Comparison of ENCODE assay signal across 22 mouse cellular contexts in genomic region chr2:25969319-25969718, GRCm38 (mm10). TPM values are rescaled to one million over a fixed set of nuclear protein-coding genes. Genes with fewer than 3 reads are reported as not detected.
DNase-seq lines count a peak whose midpoint lies in the region; ATAC-seq and TF ChIP-seq lines count a peak whose summit lies in the region.
"Had no signal": no experiment of that assay in that cellular context is flagged by ENCODE, and none has a peak within 500 bp of the region (broad histone marks: within the 10 kb centered on the region; RNA-seq: fewer than 3 reads in every experiment).

No protein-coding gene starts in this region.

- no peak for TF ChIP-seq CTCF in gastrocnemius, adult 2 months (IDR thresholded peaks at IDR 0.05)
- no peak for TF ChIP-seq CTCF in lung, adult 2 months (IDR thresholded peaks at IDR 0.05; ENCODE audit: insufficient read depth, low read length)

- H3K9me3 ChIP-seq in megakaryocyte, embryonic 14.5 days, result no peaks in the 10 kb centered on the region
- H3K9me3 ChIP-seq: embryonic facial prominence, embryonic 15.5 days; forebrain, embryonic 10.5 days; liver, embryonic 13.5 days; lung, embryonic 15.5 days; midbrain, embryonic 10.5 days had no signal

- H3K27me3 ChIP-seq in megakaryocyte, embryonic 14.5 days (replicated peaks), result no peaks in the 10 kb centered on the region
- H3K27me3 ChIP-seq: embryonic facial prominence, embryonic 15.5 days; liver, embryonic 13.5 days; lung, embryonic 15.5 days had no signal

- TF ChIP-seq POLR2A in lung, adult 2 months (IDR thresholded peaks at IDR 0.05; ENCODE audit: borderline replicate concordance, extremely low read depth, low read depth, low read length), result no peak

- DNase-seq in gastrocnemius, adult 2 months, result peak; percentile 32
- no peak for DNase-seq in gastrocnemius, postnatal 14 days
- peak; percentile 55 for DNase-seq in lung, adult 2 months
- peak; percentile 80 for DNase-seq in lung, postnatal 36 days
- DNase-seq in right cerebral cortex, postnatal 14 days, result no peak
- DNase-seq in left cerebral cortex, postnatal 36 days (ENCODE audit: low spot score in 2 of 2), result no peak
- DNase-seq: adrenal gland, postnatal 14 days; cerebellum, adult 9-10 months; gastrocnemius, postnatal 36 days; kidney, adult 18-20 months; kidney, postnatal 4 days; liver, embryonic 13.5 days; right cerebral cortex, postnatal 25 days had no signal

- intact Hi-C loops in gastrocnemius, adult 2 months (cut with DNase I), result no loop called here
- intact Hi-C loops in gastrocnemius, postnatal 14 days (cut with DNase I; ENCODE audit: low total_unique reads), result no loop called here
- intact Hi-C loops in left cerebral cortex, postnatal 36 days (cut with DNase I), result no loop called here

- H3K27ac ChIP-seq in gastrocnemius, adult 2 months, result peak overlapping the region; percentile 66
- H3K27ac ChIP-seq: embryonic facial prominence, embryonic 15.5 days; forebrain, embryonic 10.5 days; hindbrain, embryonic 14.5 days; lung, embryonic 15.5 days; midbrain, embryonic 10.5 days had no signal

- H3K36me3 ChIP-seq in megakaryocyte, embryonic 14.5 days (replicated peaks; ENCODE audit: low read length), result peaks cover 67% of the 10 kb centered on the region

- no peak for ATAC-seq in megakaryocyte, adult 5-6 weeks (ENCODE audit: poor library complexity, severe bottlenecking)
- ATAC-seq: forebrain, embryonic 16.5 days; inflammation-experienced regulatory T-cells, adult 6 months had no signal

- no peak overlapping the region for H3K4me3 ChIP-seq in gastrocnemius, adult 2 months
- H3K4me3 ChIP-seq in megakaryocyte, embryonic 14.5 days (replicated peaks), result peak overlapping the region; percentile 40
- H3K4me3 ChIP-seq in lung, adult 2 months (replicated peaks; ENCODE audit: extremely low read depth, low read depth, low read length), result no peak overlapping the region
- H3K4me3 ChIP-seq: embryonic facial prominence, embryonic 15.5 days; forebrain, embryonic 10.5 days; liver, embryonic 13.5 days; lung, embryonic 15.5 days; midbrain, embryonic 10.5 days had no signal

- WGBS in lung, adult 2 months, result 66% methylated on average over 4 of the region's 4 CpGs

- peaks cover 92% of the 10 kb centered on the region for H3K4me1 ChIP-seq in megakaryocyte, embryonic 14.5 days
- H3K4me1 ChIP-seq in lung, adult 2 months (ENCODE audit: control insufficient read depth, insufficient read depth, low read length), result peaks cover 18% of the 10 kb centered on the region

RNA-seq across cellular contexts. Expression of gene Camsap1, which starts 13.8 kb away (rescaled TPM):
- 10 to 100 TPM; 43.7 to 55.7 TPM for total RNA-seq in gastrocnemius, adult 2 months (2021)
- total RNA-seq in gastrocnemius, postnatal 14 days (2021), result 10 to 100 TPM; 24.9 to 27.4 TPM
- polyA plus RNA-seq in megakaryocyte, embryonic 14.5 days (2012; ENCODE audit: insufficient read depth, low replicate concordance), result 3.2 and 4.7 TPM in 2 replicates
- 3.4 and 4.4 TPM in 2 replicates for total RNA-seq in megakaryocyte, adult 5-6 weeks (2015)
- total RNA-seq in megakaryocyte, adult 5-6 weeks (2017), result 10.2 and 24.2 TPM in 2 replicates
- polyA plus RNA-seq in lung, adult 2 months (2012; rRNA removed), result 7.7 and 7.9 TPM in 2 replicates
- total RNA-seq in left cerebral cortex, postnatal 36 days (2021), result 100 to 1,000 TPM; 154 to 163 TPM

RNA-seq across cellular contexts. Expression of gene Ubac1, which starts 52.2 kb away (rescaled TPM):
- 100 to 1,000 TPM; 223 to 239 TPM for total RNA-seq in gastrocnemius, adult 2 months (2021)
- total RNA-seq in gastrocnemius, postnatal 14 days (2021), result 100 to 1,000 TPM; 187 to 194 TPM
- polyA plus RNA-seq in megakaryocyte, embryonic 14.5 days (2012; ENCODE audit: insufficient read depth, low replicate concordance), result 9.0 and 55.5 TPM in 2 replicates
- total RNA-seq in megakaryocyte, adult 5-6 weeks (2015), result 39.8 TPM in 2 replicates
- total RNA-seq in megakaryocyte, adult 5-6 weeks (2017), result 19.0 and 20.9 TPM in 2 replicates
- 29.3 and 38.1 TPM in 2 replicates for polyA plus RNA-seq in lung, adult 2 months (2012; rRNA removed)
- total RNA-seq in left cerebral cortex, postnatal 36 days (2021), result 10 to 100 TPM; 63.2 to 64.8 TPM

Comparison
In these comparisons a context has a peak if more than half of its experiments do, and no peak if none do; other contexts are left out.
1. DNase-seq: peak in gastrocnemius, adult 2 months (single experiment), lung, adult 2 months (single experiment) and lung, postnatal 36 days (single experiment); none in gastrocnemius, postnatal 14 days (single experiment), right cerebral cortex, postnatal 14 days (single experiment) and left cerebral cortex, postnatal 36 days (0 of 2).